Mouse (Mus musculus): Measurements from ENCODE around the gene Hsf2. TPM values are rescaled to one million over a fixed set of nuclear protein-coding genes. Genes with fewer than 3 reads are reported as not detected.

The Hsf2 gene
- 94.6 TPM for polyA plus RNA-seq (2014; fragmentation: Illumina TruSeq; extraction: RNeasy Lipid Tissue Mini Kit (QIAGEN cat#74804); ENCODE audit: low read depth, low replicate concordance)

DNA sequence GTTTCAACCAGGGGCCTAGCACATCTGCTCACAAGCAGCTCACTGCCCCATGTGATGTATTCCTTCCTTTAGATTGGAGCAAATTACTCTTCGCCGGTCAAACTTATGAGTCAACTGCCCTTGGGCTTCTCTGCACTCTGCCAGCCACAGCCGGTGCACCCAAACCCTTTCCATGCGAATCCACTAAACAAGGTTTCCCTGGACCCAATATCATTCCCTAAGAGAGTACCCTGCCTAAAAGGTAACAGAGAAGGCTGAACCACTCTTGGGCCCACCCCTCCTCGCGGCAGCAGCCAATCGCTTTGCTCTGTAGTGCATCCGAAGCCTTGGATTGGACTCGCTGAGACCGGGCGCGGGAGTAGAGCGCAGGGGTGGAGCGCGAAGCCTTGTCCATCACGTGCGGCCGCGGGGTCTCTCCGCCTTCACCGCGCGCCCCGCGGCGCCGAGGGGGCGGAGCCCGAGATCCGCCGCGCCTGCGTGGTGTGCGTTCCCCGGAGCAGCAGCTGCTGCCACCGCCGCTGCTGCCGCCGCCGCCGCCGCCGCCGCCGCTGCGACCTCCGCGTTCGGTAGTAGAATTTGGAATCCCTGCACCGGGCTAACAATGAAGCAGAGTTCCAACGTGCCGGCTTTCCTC is at the start of gene Hsf2:
Gene Hsf2, plus strand, starts transcription at position 478 of the 634 bp plus-strand sequence.

DNA sequence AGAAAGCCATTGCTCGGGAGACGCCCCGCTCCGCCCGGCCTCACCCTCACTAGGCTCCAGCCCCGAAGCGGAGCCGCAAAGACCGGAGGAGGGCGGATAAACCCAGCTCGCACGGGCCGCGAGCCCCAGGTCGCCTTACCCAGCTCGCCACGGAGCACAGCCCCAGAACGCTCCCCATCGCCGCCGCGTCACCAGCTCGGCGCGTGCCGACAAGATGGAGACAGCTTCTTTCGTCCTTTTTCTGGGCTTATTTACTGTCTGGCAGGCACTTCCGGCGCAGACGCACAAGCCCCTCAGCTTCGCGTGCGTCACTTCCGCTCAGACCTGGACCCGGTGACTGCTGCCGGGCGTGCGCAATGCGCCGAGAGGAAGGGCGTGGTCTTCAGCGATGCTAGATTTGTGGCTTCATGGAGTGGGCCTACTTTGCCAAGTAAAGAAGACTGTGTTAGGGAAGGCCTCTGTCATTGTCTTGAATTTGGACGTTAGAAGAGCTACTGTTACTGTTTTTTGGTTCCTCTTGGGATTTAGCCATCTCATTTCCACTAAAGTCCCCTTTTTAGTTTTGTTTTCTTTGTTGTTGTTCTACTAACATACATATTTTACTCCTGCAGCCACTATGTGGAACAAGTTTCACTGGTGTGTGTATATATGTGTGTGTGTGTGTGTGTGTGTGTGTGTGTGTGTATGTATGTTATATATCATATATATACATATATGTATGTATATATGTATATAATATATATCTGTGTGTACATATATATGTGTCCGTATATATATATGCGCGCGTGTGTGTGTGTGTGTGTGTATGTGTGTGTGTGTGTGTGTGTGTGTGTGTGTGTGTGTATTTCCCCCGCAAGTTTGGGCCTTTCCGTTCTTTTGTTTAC is 46.3 kb downstream of the Hsf2 start, which contains the start of gene Serinc1:
Gene Serinc1, minus strand, starts transcription at position 313 of the 884 bp plus-strand sequence.

Other genes with a start within 250 kb of the Hsf2 start
- 1,203 TPM for gene Serinc1, start 46.1 kb downstream of the Hsf2 start, polyA plus RNA-seq (2014; fragmentation: Illumina TruSeq; extraction: RNeasy Lipid Tissue Mini Kit (QIAGEN cat#74804); ENCODE audit: low read depth, low replicate concordance)
- gene Pkib, start 145.6 kb downstream of the Hsf2 start, polyA plus RNA-seq (2014; fragmentation: Illumina TruSeq; extraction: RNeasy Lipid Tissue Mini Kit (QIAGEN cat#74804); ENCODE audit: low read depth, low replicate concordance), result 3.4 TPM

Data from adrenal gland, adult 10 weeks (tissue).